Mouse (Mus musculus) liver, postnatal 0 days (tissue): Measurements from ENCODE around the gene Chrna7. TPM values are rescaled to one million over a fixed set of nuclear protein-coding genes. Genes with fewer than 3 reads are reported as not detected.

Source experiments
- ATAC-seq: fragments of 200-750 bp; cut with Nextera tagmentation; 2 replicates; pipeline ENCODE4 v1.8.0; 2017; ENCODE audit warnings: mild to moderate bottlenecking, moderate library complexity
- DNase-seq: peaks from one replicate; pipeline ENCODE4 v3.0.0-alpha.2; 2016
- H3K27ac ChIP-seq: fragments of 300-500 bp; sonication (generic); 2 replicates; pipeline ENCODE4 v1.5.1; 2014; ENCODE audit warnings: antibody characterized with exemption, moderate library complexity, mild to moderate bottlenecking, low read depth
- H3K27me3 ChIP-seq: fragments of 300-500 bp; sonication (generic); 2 replicates; pipeline ENCODE4 v1.6.1; 2014; ENCODE audit warnings: low read length, control low read depth, mixed read lengths; ENCODE audit not compliant: insufficient read depth
- H3K36me3 ChIP-seq: fragments of 300-500 bp; sonication (generic); replicated peaks from 2 replicates; pipeline ENCODE4 v1.6.1; 2014; ENCODE audit warnings: mild to moderate bottlenecking, control low read depth, low read length, moderate library complexity, mixed read lengths; ENCODE audit not compliant: insufficient read depth
- H3K4me1 ChIP-seq: fragments of 300-500 bp; sonication (generic); 2 replicates; pipeline ENCODE4 v1.6.1; 2014; ENCODE audit warnings: antibody characterized with exemption, mild to moderate bottlenecking, control low read depth; ENCODE audit not compliant: insufficient read depth
- H3K4me2 ChIP-seq: fragments of 300-500 bp; sonication (generic); 2 replicates; pipeline ENCODE4 v1.6.1; 2014; ENCODE audit warnings: low read depth, mild to moderate bottlenecking, low read length, moderate library complexity, mixed read lengths
- H3K4me3 ChIP-seq: fragments of 300-500 bp; sonication (generic); 2 replicates; pipeline ENCODE4 v1.5.1; 2014; ENCODE audit warnings: low read depth, low read length
- H3K9ac ChIP-seq: fragments of 300-500 bp; sonication (generic); replicated peaks from 2 replicates; pipeline ENCODE4 v1.6.1; 2014; ENCODE audit warnings: mild to moderate bottlenecking, moderate library complexity
- H3K9me3 ChIP-seq: fragments of 300-500 bp; sonication (generic); 2 replicates; pipeline ENCODE4 v1.6.1; 2016; ENCODE audit warnings: mild to moderate bottlenecking, control low read depth, low read length, mixed read lengths
- CTCF ChIP-seq: sonication (generic); IDR thresholded peaks from 2 replicates; pipeline ENCODE4 v1.5.1; 2016; ENCODE audit warnings: antibody characterized with exemption, low read depth
- EP300 ChIP-seq: IDR thresholded peaks from 2 replicates; pipeline ENCODE4 v1.6.1; 2016; ENCODE audit warnings: antibody characterized with exemption, low read depth, mild to moderate bottlenecking
- WGBS: fragments of 180-500 bp; shearing (Covaris S2); extraction: QIAGEN DNeasy Blood & Tissue Kit; methylation state at CpG from one replicate; pipeline ENCODE4 v1.1.7; 2014; ENCODE audit not compliant: insufficient replicate concordance; 5-methylcytosine and 5-hydroxymethylcytosine counted together
- polyA plus RNA-seq: library from polyadenylated mRNA; unstranded; fragments of >200 nt; fragmentation: Nextera tagmentation; extraction: Ambion mirVana; gene quantifications from 2 replicates; pipeline ENCODE4 v1.2.1, GENCODE M21; 2015

Chrna7 gene
- polyA plus RNA-seq, 1 experiment from 2014 or later = not detected

- H3K9me3 ChIP-seq = no peaks in the 10 kb centered on the region
- DNase-seq = no peak
Measured at GRCm38 (mm10) chr7:63207137-63207536, 5.2 kb downstream of the Chrna7 start.

GRCm38 (mm10) chr7:63195560-63195959 lies 16.8 kb downstream of the Chrna7 start:
- H3K27me3 ChIP-seq = no peaks in the 10 kb centered on the region
- H3K4me1 ChIP-seq = no peaks in the 10 kb centered on the region
- ATAC-seq (no peak), DNase-seq (no peak)
- WGBS = 71% methylated on average over 2 of the region's 2 CpGs
- no peaks in the 10 kb centered on the region for H3K9me3 ChIP-seq
- H3K4me2 ChIP-seq = no peak overlapping the region
- H3K4me3 ChIP-seq = no peak overlapping the region
- H3K27ac ChIP-seq = no peak overlapping the region
- no peak for TF ChIP-seq CTCF
- TF ChIP-seq EP300 = no peak
- no peak overlapping the region for H3K9ac ChIP-seq
- no peaks in the 10 kb centered on the region for H3K36me3 ChIP-seq

More at GRCm38 (mm10) chr7:63207137-63207536, 5.2 kb downstream of the Chrna7 start:
- no peak overlapping the region for H3K4me3 ChIP-seq
- H3K4me1 ChIP-seq = no peaks in the 10 kb centered on the region
- no peak overlapping the region for H3K27ac ChIP-seq
- H3K4me2 ChIP-seq = no peak overlapping the region
- TF ChIP-seq EP300 (no peak), CTCF (0 out of 2 replicates have a peak, but pooled peaks have one; percentile 4)
- no peaks in the 10 kb centered on the region for H3K36me3 ChIP-seq
- no peak overlapping the region for H3K9ac ChIP-seq
- no peak for ATAC-seq
- WGBS = 51% methylated on average over 2 of the region's 2 CpGs
- H3K27me3 ChIP-seq = peaks cover 7% of the 10 kb centered on the region

- H3K4me2 ChIP-seq = no peak overlapping the region
- ATAC-seq (no peak), DNase-seq (no peak)
- TF ChIP-seq EP300 (no peak), CTCF (no peak)
- H3K4me1 ChIP-seq = no peaks in the 10 kb centered on the region
- H3K4me3 ChIP-seq = no peak overlapping the region
- H3K9me3 ChIP-seq = no peaks in the 10 kb centered on the region
- WGBS = 78% methylated on average over 13 of the region's 13 CpGs
- H3K9ac ChIP-seq = no peak overlapping the region
- H3K36me3 ChIP-seq = no peaks in the 10 kb centered on the region
- H3K27me3 ChIP-seq = no peaks in the 10 kb centered on the region
- H3K27ac ChIP-seq = no peak overlapping the region
Measured at GRCm38 (mm10) chr7:63189647-63190534, 22.5 kb downstream of the Chrna7 start.

GRCm38 (mm10) chr7:63170063-63170787 lies 42.1 kb downstream of the Chrna7 start:
- WGBS = 65% methylated on average over 3 of the region's 3 CpGs
- H3K4me1 ChIP-seq = no peaks in the 10 kb centered on the region
- H3K27me3 ChIP-seq = no peaks in the 10 kb centered on the region
- no peak for TF ChIP-seq EP300
- no peak for TF ChIP-seq CTCF
- H3K36me3 ChIP-seq = no peaks in the 10 kb centered on the region
- H3K4me2 ChIP-seq = no peak overlapping the region
- no peak overlapping the region for H3K4me3 ChIP-seq
- no peak for DNase-seq
- no peak overlapping the region for H3K9ac ChIP-seq
- H3K9me3 ChIP-seq = no peaks in the 10 kb centered on the region
- no peak for ATAC-seq
- no peak overlapping the region for H3K27ac ChIP-seq

GRCm38 (mm10) chr7:63164617-63165016 lies 47.8 kb downstream of the Chrna7 start:
- no peak for ATAC-seq
- DNase-seq = no peak
- TF ChIP-seq CTCF (no peak), EP300 (no peak)
- no peak overlapping the region for H3K9ac ChIP-seq
- H3K9me3 ChIP-seq = no peaks in the 10 kb centered on the region
- no peaks in the 10 kb centered on the region for H3K36me3 ChIP-seq
- H3K4me2 ChIP-seq = no peak overlapping the region
- H3K4me1 ChIP-seq = no peaks in the 10 kb centered on the region
- WGBS = 65% methylated on average over 3 of the region's 3 CpGs
- no peak overlapping the region for H3K4me3 ChIP-seq
- H3K27me3 ChIP-seq = no peaks in the 10 kb centered on the region
- no peak overlapping the region for H3K27ac ChIP-seq

- H3K36me3 ChIP-seq = no peaks in the 10 kb centered on the region
- no peak overlapping the region for H3K4me2 ChIP-seq
- ATAC-seq (no peak), DNase-seq (no peak)
- H3K9me3 ChIP-seq = no peaks in the 10 kb centered on the region
- no peak overlapping the region for H3K27ac ChIP-seq
- no peaks in the 10 kb centered on the region for H3K4me1 ChIP-seq
- H3K4me3 ChIP-seq = no peak overlapping the region
- H3K27me3 ChIP-seq = no peaks in the 10 kb centered on the region
- H3K9ac ChIP-seq = no peak overlapping the region
- TF ChIP-seq EP300 (no peak), CTCF (no peak)
- WGBS = 68% methylated on average over 7 of the region's 7 CpGs
Measured at GRCm38 (mm10) chr7:63162272-63162864, 50.0 kb downstream of the Chrna7 start.
